Mouse (Mus musculus) heart, adult 11 months (tissue): ENCODE measurements at regions not wholly inside any gene's neighbourhood (a gene's known extent, or its start where the extent isn't known, plus 50 kb on each side); places are given as distances from the start of the nearest gene placed in this dataset.
A peak's percentile ranks its signal among the peaks of the same experiment; 100 is the strongest.

Experiments
- DNase-seq: peaks from one replicate; pipeline ENCODE4 v3.0.0; 2022

- no peak for DNase-seq
These were observed 146.7 kb downstream of the Plk2 start for GRCm38 (mm10) chr13:110541288-110542148.

DNA sequence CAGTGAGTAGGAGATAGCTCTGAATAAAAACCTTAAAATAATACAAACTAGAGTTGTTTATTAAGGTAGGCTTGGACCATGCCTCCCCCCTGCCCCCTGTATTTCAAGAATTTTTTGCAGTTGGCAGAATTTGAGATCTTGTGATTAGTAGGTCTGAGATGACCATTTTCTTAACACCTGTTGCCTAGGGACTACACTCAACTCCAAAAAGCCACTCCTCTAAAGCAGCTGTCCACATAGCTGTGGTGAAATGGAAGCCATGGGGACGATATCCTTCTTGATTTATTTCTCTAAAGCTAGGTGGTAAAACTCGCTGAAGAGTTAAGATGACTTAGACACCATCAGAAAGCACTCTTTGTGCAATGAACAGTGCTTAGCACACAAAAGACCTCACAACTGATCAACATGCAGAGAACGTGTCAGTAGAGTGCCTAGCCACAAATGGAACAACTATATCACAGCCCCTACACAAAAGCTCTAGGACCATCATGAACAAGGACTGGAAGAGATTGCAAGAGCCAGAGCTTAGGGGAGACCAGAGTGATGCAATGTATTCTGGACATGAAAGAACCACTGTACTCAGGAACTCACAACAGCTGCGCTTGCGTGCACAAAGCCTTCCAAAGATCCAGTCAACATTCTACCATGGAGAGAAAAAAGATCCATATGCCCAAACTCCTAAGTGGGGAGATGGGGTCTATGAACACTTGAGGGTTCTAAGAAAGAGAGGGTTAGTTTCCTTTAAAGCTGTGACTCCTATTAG, 147.6 kb downstream of the Plk2 start:
- no peak for DNase-seq

- peak; percentile 92 for DNase-seq
These were observed 150.6 kb downstream of the Plk2 start for GRCm38 (mm10) chr13:110545454-110545853.

DNA sequence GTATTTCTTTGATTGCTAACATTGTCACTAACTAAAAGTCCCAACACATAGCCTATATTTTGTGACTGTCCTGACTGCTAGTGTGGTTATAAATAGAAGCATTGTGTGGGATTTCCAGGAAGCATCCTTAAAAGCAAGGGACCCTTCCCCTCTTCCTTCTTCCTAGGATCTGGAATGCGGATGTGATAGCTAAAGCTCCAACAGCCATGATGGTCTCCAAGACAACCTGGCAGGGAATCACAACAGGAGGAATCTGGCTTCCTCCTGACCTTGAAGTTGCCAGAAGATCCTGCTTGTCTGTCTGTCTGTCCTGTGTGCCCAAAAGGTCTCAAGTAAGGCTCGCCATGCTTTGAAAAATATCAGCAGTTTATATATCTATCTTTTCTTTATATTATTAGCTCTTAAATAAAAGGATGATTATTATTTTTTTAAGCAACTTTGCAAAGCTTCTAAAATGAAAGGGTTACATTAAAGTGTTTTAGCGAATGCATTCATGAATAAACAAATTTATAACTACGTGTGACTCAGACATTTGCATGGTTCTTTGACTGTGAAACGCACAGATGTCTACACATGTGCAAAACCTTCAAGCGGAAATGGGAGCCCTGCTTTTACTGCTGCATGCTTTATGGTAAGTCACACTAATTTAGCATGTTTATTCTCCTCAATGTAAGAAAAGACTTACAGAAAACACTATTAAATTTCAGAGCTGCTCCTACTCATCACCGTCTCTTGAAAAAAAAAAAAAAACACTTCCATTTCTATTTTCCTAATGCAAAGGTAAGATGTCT, 160.9 kb downstream of the Plk2 start:
- DNase-seq: no peak

GRCm38 (mm10) chr13:110556355-110557095, 161.7 kb downstream of the Plk2 start:
- no peak for DNase-seq

DNA sequence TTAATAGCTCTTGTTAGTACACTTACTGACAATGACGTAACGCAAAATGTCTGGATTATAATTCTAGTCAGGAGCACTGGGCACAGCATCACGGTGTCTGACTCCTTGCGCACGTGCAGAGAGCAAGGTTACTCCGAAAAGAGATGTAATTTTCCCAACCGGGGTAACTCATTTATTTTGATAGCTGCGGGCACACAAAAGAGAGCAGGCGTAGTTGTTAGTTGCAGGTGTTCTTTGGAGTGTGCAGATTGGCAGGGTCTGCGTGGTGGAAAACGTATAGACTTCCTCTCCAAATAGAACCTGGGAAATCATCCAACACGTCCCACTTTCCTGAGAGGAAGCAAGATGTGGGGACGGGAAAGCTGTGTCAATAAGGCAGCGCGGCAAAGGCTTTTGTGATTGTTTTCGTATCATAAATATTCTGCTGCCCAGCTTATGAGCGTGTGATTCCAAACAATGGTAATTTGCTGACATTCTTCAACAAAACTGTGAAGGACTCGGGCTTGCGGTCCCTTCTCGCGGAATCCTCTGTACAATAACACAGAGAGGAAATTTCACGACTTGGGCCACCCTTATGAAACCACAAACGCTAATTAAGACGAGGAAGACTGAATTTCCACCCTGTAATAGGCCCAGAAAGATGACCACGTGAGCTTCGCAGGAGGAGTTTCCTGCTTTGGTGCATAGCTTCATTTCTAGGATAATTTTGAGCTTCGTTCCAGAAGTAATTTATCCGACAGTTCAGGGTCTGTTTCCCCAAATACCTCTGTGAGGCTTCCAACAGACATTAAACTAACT, 163.3 kb downstream of the Plk2 start:
- peak; percentile 96 for DNase-seq

GRCm38 (mm10) chr13:110560566-110560965, 165.7 kb downstream of the Plk2 start:
- peak; percentile 97 for DNase-seq

DNA sequence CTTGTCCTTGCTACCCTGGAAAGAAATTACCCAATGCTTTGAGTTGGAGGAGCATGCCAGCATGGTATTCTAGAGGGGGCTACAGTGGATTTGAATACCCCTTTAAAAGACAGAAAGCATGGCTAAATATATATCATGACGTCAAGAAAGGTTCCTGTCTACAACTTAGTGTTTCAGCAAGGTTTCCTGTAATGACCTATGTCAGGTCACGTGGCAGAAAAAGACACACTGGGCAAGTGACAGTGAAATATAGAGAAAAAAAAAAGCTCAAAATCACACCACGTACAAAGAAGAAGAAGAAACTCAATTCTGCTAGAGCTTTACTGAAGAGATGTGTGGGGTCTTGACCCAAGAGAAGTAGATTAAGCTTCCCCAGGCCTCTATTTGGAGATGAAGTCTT, 167.7 kb downstream of the Plk2 start:
- DNase-seq: peak; percentile 73

GRCm38 (mm10) chr13:110562902-110563301, 168.1 kb downstream of the Plk2 start:
- DNase-seq: peak; percentile 99

GRCm38 (mm10) chr13:110563967-110564366, 169.1 kb downstream of the Plk2 start:
- peak; percentile 92 for DNase-seq

GRCm38 (mm10) chr13:110568482-110569179, 173.8 kb downstream of the Plk2 start:
- peak; percentile 96 for DNase-seq

DNA sequence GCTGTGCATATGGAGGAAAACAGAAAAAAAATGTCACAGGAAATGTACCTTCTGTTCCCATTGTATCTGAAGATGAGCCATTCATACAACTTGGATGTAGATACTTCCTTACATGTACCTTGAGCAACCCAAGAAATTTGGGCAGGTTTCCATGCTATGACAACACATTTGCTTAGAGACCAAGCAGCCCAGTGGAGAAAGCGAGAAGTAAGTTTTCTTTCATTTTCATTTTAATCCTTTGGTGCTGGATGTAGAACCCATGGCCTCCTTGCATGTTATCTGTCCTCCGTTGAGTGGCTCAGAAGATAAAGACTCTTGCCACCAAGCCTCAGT, 174.3 kb downstream of the Plk2 start:
- no peak for DNase-seq

- peak; percentile 91 for DNase-seq
These were observed 175.5 kb downstream of the Plk2 start for GRCm38 (mm10) chr13:110570386-110570785.

DNA sequence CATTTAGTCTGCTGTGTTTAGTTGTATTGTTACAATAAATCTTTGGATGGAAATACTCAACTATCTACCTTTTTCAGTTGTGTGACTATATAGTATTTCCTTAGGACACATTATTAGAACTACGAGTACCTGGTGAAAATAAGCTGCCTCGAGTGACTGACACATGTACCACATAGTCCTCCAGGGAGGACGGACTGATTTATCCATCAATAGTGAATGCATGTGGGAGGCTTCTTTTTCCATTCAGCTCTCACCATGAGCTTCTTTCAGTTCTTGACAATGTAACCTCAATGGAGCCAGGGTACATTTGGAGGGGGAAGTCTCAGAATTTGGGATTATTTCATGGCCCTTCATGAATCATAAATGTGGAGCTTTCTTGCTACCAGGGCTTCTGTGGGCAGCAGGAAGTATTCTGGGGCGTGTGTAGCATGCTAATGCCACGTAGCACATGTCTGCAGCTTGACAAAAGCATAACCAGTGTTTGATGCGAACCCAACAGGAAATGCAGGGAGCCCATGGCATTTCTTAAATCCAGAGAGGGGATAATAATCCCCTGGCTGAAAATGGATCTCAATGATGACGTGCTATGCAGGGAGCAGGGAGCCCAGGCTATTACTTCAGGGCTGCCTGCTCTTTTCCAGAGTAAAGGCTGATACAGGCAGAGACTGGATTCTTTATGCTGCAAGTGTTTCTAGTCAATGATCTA, 178.7 kb downstream of the Plk2 start:
- no peak for DNase-seq

GRCm38 (mm10) chr13:110574764-110575471, 180.1 kb downstream of the Plk2 start:
- no peak for DNase-seq

DNA sequence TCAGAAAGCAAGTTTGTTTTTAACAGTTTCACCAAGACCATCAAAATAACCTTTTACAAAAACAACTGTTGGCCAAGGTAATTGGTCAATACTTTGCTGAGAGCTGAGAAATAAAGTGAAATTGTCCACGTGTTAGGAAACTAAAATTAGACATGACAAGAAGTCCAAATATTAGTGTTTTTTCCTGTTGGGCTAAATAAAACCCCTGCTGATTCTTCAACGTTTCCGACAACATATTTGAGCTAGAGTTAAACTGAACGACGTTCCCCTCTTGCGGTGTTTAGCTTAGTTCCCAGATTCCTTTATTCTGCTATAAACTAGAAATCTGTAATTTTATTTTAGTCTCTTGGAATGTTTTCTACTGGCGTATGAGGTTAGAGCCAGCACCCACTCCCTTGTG, 183.3 kb downstream of the Plk2 start:
- no peak for DNase-seq

GRCm38 (mm10) chr13:110580166-110580565, 185.3 kb downstream of the Plk2 start:
- no peak for DNase-seq

DNA sequence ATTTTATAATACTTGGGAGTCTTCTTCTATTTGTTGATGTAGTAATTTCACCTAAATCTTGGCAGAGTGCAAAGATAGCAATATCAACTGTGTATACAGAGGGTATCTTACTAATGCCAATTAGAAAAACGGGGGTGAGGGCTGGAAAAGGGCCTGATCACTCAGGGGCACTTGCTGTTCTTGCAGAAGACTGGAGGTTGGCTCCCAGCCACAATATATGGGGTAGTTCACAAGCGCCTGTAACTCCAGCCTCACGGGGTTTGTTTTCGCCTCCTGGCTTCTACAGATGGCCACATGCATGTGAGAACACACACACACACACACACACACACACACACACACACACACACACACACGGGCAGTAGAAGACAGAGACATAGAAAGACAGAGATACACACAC, 185.7 kb downstream of the Plk2 start:
- DNase-seq: no peak

DNA sequence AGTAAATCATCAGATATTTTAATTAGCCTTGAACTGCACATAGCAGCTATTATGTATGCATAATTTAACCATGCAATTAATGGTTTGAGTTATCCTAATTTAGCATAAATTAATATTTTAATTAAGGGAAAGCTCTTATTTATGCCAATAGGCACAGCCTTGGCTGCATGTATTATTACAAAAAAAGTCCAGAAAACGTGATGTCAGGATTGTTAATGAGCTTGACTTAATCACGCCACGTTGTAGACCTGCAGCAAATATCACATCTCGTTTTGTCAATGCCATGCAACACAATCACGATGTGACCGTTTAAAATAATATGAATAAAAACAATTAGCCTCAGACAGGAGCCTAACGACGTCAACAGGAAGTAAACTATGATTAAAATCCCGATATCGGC, 189.9 kb downstream of the Plk2 start:
- no peak for DNase-seq

GRCm38 (mm10) chr13:110594630-110595029, 199.8 kb downstream of the Plk2 start:
- no peak for DNase-seq
